Mouse (Mus musculus): ENCODE measurements around the gene Tmem63c.

DNA sequence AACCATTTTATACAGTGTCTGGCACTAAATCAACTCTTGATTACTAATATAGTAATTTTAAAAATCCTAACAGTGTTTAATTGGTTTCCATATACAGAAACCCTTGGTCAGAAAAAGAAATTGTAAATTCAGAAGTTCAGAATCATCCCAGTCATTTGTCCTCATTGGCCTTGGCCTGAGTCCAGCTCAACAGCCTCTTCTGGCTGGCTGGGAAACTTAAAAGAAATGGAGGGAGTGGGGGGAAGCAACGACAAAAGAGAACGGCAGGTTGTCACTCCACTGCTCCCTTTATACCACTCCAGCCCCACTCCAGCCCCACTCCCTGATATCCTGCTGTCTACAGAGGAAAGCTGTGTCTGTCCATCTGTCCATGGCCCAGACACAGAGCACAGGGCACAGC is 110.0 kb downstream of the Tmem63c start:
- TF ChIP-seq CTCF (IDR thresholded peaks at IDR 0.05; ENCODE audit: extremely low read depth, insufficient read depth, insufficient read length, insufficient replicate concordance) = no peak
- TF ChIP-seq POLR2A (IDR thresholded peaks at IDR 0.05; ENCODE audit: low read depth, low read length) = no peak
